Mouse (Mus musculus): ENCODE measurements around the gene Itpka. TPM values are rescaled to one million over a fixed set of nuclear protein-coding genes. Genes with fewer than 3 reads are reported as not detected.

The Itpka gene
- total RNA-seq, 2 experiments from 2014 or later = 95.0 to 97.9 TPM

Other genes with a start within 250 kb of the Itpka start
- under 1 TPM; 0.63 to 0.64 TPM for gene Exd1, start 194.7 kb upstream of the Itpka start, total RNA-seq (2021)
- gene Chp1, start 194.6 kb upstream of the Itpka start, total RNA-seq (2021) = 100 to 1,000 TPM; 108 to 110 TPM
- gene Nusap1, start 124.0 kb upstream of the Itpka start, total RNA-seq (2021) = 1 to 10 TPM; 1.6 to 2.2 TPM
- gene Oip5, start 123.9 kb upstream of the Itpka start, total RNA-seq (2021) = 1 to 10 TPM; 2.4 to 2.6 TPM
- 10 to 100 TPM; 24.7 to 29.0 TPM for gene Ndufaf1, start 79.5 kb upstream of the Itpka start, total RNA-seq (2021)
- 10 to 100 TPM; 57.6 to 60.6 TPM for gene Rtf1, start 67.3 kb upstream of the Itpka start, total RNA-seq (2021)
- 1 to 10 TPM; 5.9 to 7.1 TPM for gene Ltk, start 18.1 kb downstream of the Itpka start, total RNA-seq (2021)
- 10 to 100 TPM; 15.9 to 17.1 TPM for gene Rpap1, start 45.2 kb downstream of the Itpka start, total RNA-seq (2021)
- gene Tyro3, start 55.4 kb downstream of the Itpka start, total RNA-seq (2021) = 10 to 100 TPM; 73.3 to 74.1 TPM
- gene Mga, start 154.9 kb downstream of the Itpka start, total RNA-seq (2021) = 10 to 100 TPM; 57.9 to 63.5 TPM
- gene Mapkbp1, start 230.4 kb downstream of the Itpka start, total RNA-seq (2021) = 10 to 100 TPM; 79.1 to 79.2 TPM

Data from left cerebral cortex, postnatal 10 days (tissue).